Mouse (Mus musculus) liver, adult 2 months (tissue): ENCODE measurements at regions not wholly inside any gene's neighbourhood (a gene's known extent, or its start where the extent isn't known, plus 50 kb on each side); places are given as distances from the start of the nearest gene placed in this dataset.

Experiments used
- DNase-seq: peaks from one replicate; pipeline ENCODE4 v3.0.0-alpha.2; 2011; ENCODE audit warnings: low read depth, low spot score; ENCODE audit errors: extremely low read depth
- H3K27ac ChIP-seq: fragments of 200-500 bp; replicated peaks from 2 replicates; pipeline ENCODE4 v1.5.1; 2012; ENCODE audit warnings: low read depth, mild to moderate bottlenecking, control low read depth, inconsistent platforms, low read length; ENCODE audit not compliant: insufficient read depth
- H3K27me3 ChIP-seq: fragments of 200-500 bp; 2 replicates; pipeline ENCODE4 v1.6.1; 2012; ENCODE audit warnings: mild to moderate bottlenecking, moderate library complexity, low read length, inconsistent platforms; ENCODE audit not compliant: control insufficient read depth, insufficient read depth
- H3K36me3 ChIP-seq: fragments of 200-500 bp; 2 replicates; pipeline ENCODE4 v1.6.1; 2012; ENCODE audit warnings: low read length, inconsistent platforms; ENCODE audit not compliant: control insufficient read depth, insufficient read depth
- H3K4me1 ChIP-seq: fragments of 200-500 bp; 2 replicates; pipeline ENCODE4 v1.6.1; 2011; ENCODE audit warnings: low read length; ENCODE audit not compliant: control insufficient read depth, insufficient read depth
- H3K4me3 ChIP-seq: fragments of 200-500 bp; 2 replicates; pipeline ENCODE4 v1.5.1; 2011; ENCODE audit warnings: low read depth, mild to moderate bottlenecking, control low read depth, low read length, moderate library complexity; ENCODE audit not compliant: insufficient read depth
- H3K79me2 ChIP-seq: fragments of 200-500 bp; 2 replicates; pipeline ENCODE4 v1.6.1; 2012; ENCODE audit warnings: inconsistent platforms, mild to moderate bottlenecking, low read length, moderate library complexity; ENCODE audit not compliant: control insufficient read depth, insufficient read depth
- H3K9ac ChIP-seq: fragments of 200-500 bp; 2 replicates; pipeline ENCODE4 v1.6.1; 2012; ENCODE audit warnings: low read depth, mild to moderate bottlenecking, control low read depth, inconsistent platforms, low read length
- CTCF ChIP-seq: fragments of 200-500 bp; IDR thresholded peaks from 2 replicates; pipeline ENCODE4 v1.5.1; 2011; ENCODE audit warnings: low read depth, low read length, control low read depth
- POLR2A ChIP-seq: fragments of 200-500 bp; IDR thresholded peaks from 2 replicates; pipeline ENCODE4 v1.6.1; 2011; ENCODE audit warnings: low read length, control low read depth; ENCODE audit not compliant: insufficient read depth; ENCODE audit errors: extremely low read depth
- WGBS: fragments of 180-500 bp; shearing (Covaris S2); methylation state at CpG from one replicate; pipeline ENCODE4 v1.1.7; 2018; 5-methylcytosine and 5-hydroxymethylcytosine counted together

- TF ChIP-seq POLR2A (no peak), CTCF (no peak)
- no peak for DNase-seq
- Histone ChIP-seq H3K36me3 (no peaks in the 10 kb centered on the region), H3K9ac (no peak overlapping the region), H3K4me3 (no peak overlapping the region), H3K27ac (no peak overlapping the region), H3K79me2 (no peaks in the 10 kb centered on the region), H3K4me1 (peaks cover 2% of the 10 kb centered on the region; the same call in 1 of the 2 replicates), H3K27me3 (no peaks in the 10 kb centered on the region)
- 37% methylated on average over 12 of the region's 12 CpGs for WGBS
These were observed 97.0 kb upstream of the Parp11 start for GRCm38 (mm10) chr6:127349479-127350110.

GRCm38 (mm10) chr6:127351691-127352090 is 94.9 kb upstream of the Parp11 start:
- no peak for DNase-seq
- Histone ChIP-seq H3K36me3 (no peaks in the 10 kb centered on the region), H3K27me3 (no peaks in the 10 kb centered on the region), H3K4me3 (no peak overlapping the region), H3K4me1 (peaks cover 2% of the 10 kb centered on the region; the same call in 1 of the 2 replicates), H3K79me2 (no peaks in the 10 kb centered on the region), H3K9ac (no peak overlapping the region), H3K27ac (no peak overlapping the region)
- WGBS = 78% methylated on average over 5 of the region's 5 CpGs
- TF ChIP-seq CTCF = no peak
- TF ChIP-seq POLR2A = no peak

GRCm38 (mm10) chr6:127355112-127355511 is 91.5 kb upstream of the Parp11 start:
- Histone ChIP-seq H3K4me1 (no peaks in the 10 kb centered on the region), H3K4me3 (no peak overlapping the region), H3K36me3 (no peaks in the 10 kb centered on the region), H3K9ac (no peak overlapping the region), H3K27ac (no peak overlapping the region), H3K79me2 (no peaks in the 10 kb centered on the region), H3K27me3 (no peaks in the 10 kb centered on the region)
- TF ChIP-seq CTCF (no peak), POLR2A (no peak)
- no peak for DNase-seq
- WGBS = 82% methylated on average over 6 of the region's 6 CpGs

- H3K79me2 ChIP-seq = no peaks in the 10 kb centered on the region
- WGBS = 40% methylated on average over 8 of the region's 8 CpGs
- no peak overlapping the region for H3K27ac ChIP-seq
- no peaks in the 10 kb centered on the region for H3K36me3 ChIP-seq
- H3K9ac ChIP-seq = no peak overlapping the region
- no peak for DNase-seq
- TF ChIP-seq POLR2A (no peak), CTCF (no peak)
- no peak overlapping the region for H3K4me3 ChIP-seq
- H3K4me1 ChIP-seq = no peaks in the 10 kb centered on the region
- H3K27me3 ChIP-seq = no peaks in the 10 kb centered on the region
These were observed 90.2 kb upstream of the Parp11 start for GRCm38 (mm10) chr6:127356442-127356841.

- DNase-seq = no peak
- H3K27me3 ChIP-seq = no peaks in the 10 kb centered on the region
- H3K4me3 ChIP-seq = no peak overlapping the region
These were observed 87.8 kb upstream of the Parp11 start for GRCm38 (mm10) chr6:127358805-127359204.

GRCm38 (mm10) chr6:127359391-127359874 is 87.2 kb upstream of the Parp11 start:
- H3K36me3 ChIP-seq = no peaks in the 10 kb centered on the region
- WGBS = 29% methylated on average over 9 of the region's 9 CpGs
- DNase-seq = no peak
- H3K4me3 ChIP-seq = no peak overlapping the region
- no peaks in the 10 kb centered on the region for H3K79me2 ChIP-seq
- H3K4me1 ChIP-seq = no peaks in the 10 kb centered on the region
- H3K9ac ChIP-seq = no peak overlapping the region
- no peak for TF ChIP-seq POLR2A
- peak; percentile 77 for TF ChIP-seq CTCF
- H3K27ac ChIP-seq = no peak overlapping the region
- no peaks in the 10 kb centered on the region for H3K27me3 ChIP-seq

More at GRCm38 (mm10) chr6:127358805-127359204, 87.8 kb upstream of the Parp11 start:
- 46% methylated on average over 5 of the region's 5 CpGs for WGBS
- Histone ChIP-seq H3K27ac (no peak overlapping the region), H3K4me1 (no peaks in the 10 kb centered on the region), H3K9ac (no peak overlapping the region), H3K36me3 (no peaks in the 10 kb centered on the region), H3K79me2 (no peaks in the 10 kb centered on the region)
- TF ChIP-seq POLR2A (no peak), CTCF (no peak)
